Mouse (Mus musculus) testis, postnatal 14 days (tissue): ENCODE data around the gene Tbc1d1.

Experiments used
- DNase-seq: peaks from one replicate; pipeline ENCODE4 v3.0.0; 2021; ENCODE audit warnings: low spot score

Gene Tbc1d1

GRCm38 (mm10) chr5:64386996-64387395 lies 230.9 kb downstream of the Tbc1d1 start:
- no peak for DNase-seq

GRCm38 (mm10) chr5:64389202-64389929 lies 233.3 kb downstream of the Tbc1d1 start:
- no peak for DNase-seq

GRCm38 (mm10) chr5:64391346-64391745 lies 235.2 kb downstream of the Tbc1d1 start:
- DNase-seq = no peak

GRCm38 (mm10) chr5:64392426-64393020 lies 236.4 kb downstream of the Tbc1d1 start:
- DNase-seq = no peak

GRCm38 (mm10) chr5:64393530-64393929 lies 237.4 kb downstream of the Tbc1d1 start:
- DNase-seq = no peak

- DNase-seq = no peak
Observed at GRCm38 (mm10) chr5:64398155-64398554, 242.1 kb downstream of the Tbc1d1 start.

- DNase-seq = no peak
Observed at GRCm38 (mm10) chr5:64400742-64401141, 244.6 kb downstream of the Tbc1d1 start.
